Mouse (Mus musculus): Measurements from ENCODE around the gene Usp30. TPM values are rescaled to one million over a fixed set of nuclear protein-coding genes. Genes with fewer than 3 reads are reported as not detected.

Gene Usp30
- polyA plus RNA-seq (2015; fragmentation: Nextera tagmentation; extraction: Ambion mirVana): 9.1 and 9.3 TPM in 2 replicates

GRCm38 (mm10) chr5:114065161-114065560 is at the start of gene Usp30:
Gene Usp30, plus strand, starts transcription at chr5:114065461.
- no peak within 1 kb of the TSS for H3K4me2 ChIP-seq (ENCODE audit: low read depth, low read length)
- H3K9me3 ChIP-seq (ENCODE audit: control insufficient read depth, low read length): no peaks in the 10 kb centered on the region
- H3K36me3 ChIP-seq (ENCODE audit: control insufficient read depth, insufficient read depth, low read length): no peaks in the 10 kb centered on the region
- no peak within 1 kb of the TSS for H3K27ac ChIP-seq (ENCODE audit: low read length)
- H3K4me3 ChIP-seq (ENCODE audit: low read length): no peak within 1 kb of the TSS
- ATAC-seq: no peak
- H3K27me3 ChIP-seq (replicated peaks; ENCODE audit: control insufficient read depth, insufficient read depth, low read length): no peaks in the 10 kb centered on the region
- no peak within 1 kb of the TSS for H3K9ac ChIP-seq (ENCODE audit: low read depth, low read length)
- H3K4me1 ChIP-seq (ENCODE audit: control insufficient read depth, insufficient read depth, low read length): no peaks in the 10 kb centered on the region
- WGBS: 91% methylated on average over 6 of the region's 6 CpGs

- Histone ChIP-seq H3K4me2 (ENCODE audit: low read depth, low read length) (no peak overlapping the region), H3K36me3 (ENCODE audit: control insufficient read depth, insufficient read depth, low read length) (no peaks in the 10 kb centered on the region), H3K4me3 (ENCODE audit: low read length) (no peak overlapping the region), H3K27me3 (replicated peaks; ENCODE audit: control insufficient read depth, insufficient read depth, low read length) (no peaks in the 10 kb centered on the region), H3K27ac (ENCODE audit: low read length) (no peak overlapping the region), H3K4me1 (ENCODE audit: control insufficient read depth, insufficient read depth, low read length) (peaks cover 6% of the 10 kb centered on the region; the same call in 1 of the 2 replicates), H3K9me3 (ENCODE audit: control insufficient read depth, low read length) (no peaks in the 10 kb centered on the region), H3K9ac (ENCODE audit: low read depth, low read length) (no peak overlapping the region)
- WGBS: 53% methylated on average over 6 of the region's 6 CpGs
- no peak for ATAC-seq
Measured at GRCm38 (mm10) chr5:114024390-114024789, 40.9 kb upstream of the Usp30 start.

GRCm38 (mm10) chr5:114024885-114025284 is 40.4 kb upstream of the Usp30 start:
- no peak overlapping the region for H3K4me3 ChIP-seq (ENCODE audit: low read length)
- no peaks in the 10 kb centered on the region for H3K27me3 ChIP-seq (replicated peaks; ENCODE audit: control insufficient read depth, insufficient read depth, low read length)
- ATAC-seq: peak; percentile 53
- no peak overlapping the region for H3K27ac ChIP-seq (ENCODE audit: low read length)
- peaks cover 6% of the 10 kb centered on the region; the same call in 1 of the 2 replicates for H3K4me1 ChIP-seq (ENCODE audit: control insufficient read depth, insufficient read depth, low read length)
- no peaks in the 10 kb centered on the region for H3K36me3 ChIP-seq (ENCODE audit: control insufficient read depth, insufficient read depth, low read length)
- 11% methylated on average over 10 of the region's 10 CpGs for WGBS
- no peak overlapping the region for H3K4me2 ChIP-seq (ENCODE audit: low read depth, low read length)
- H3K9me3 ChIP-seq (ENCODE audit: control insufficient read depth, low read length): no peaks in the 10 kb centered on the region
- no peak overlapping the region for H3K9ac ChIP-seq (ENCODE audit: low read depth, low read length)

- no peaks in the 10 kb centered on the region for H3K27me3 ChIP-seq (replicated peaks; ENCODE audit: control insufficient read depth, insufficient read depth, low read length)
- WGBS: 86% methylated on average over 12 of the region's 12 CpGs
- H3K4me3 ChIP-seq (ENCODE audit: low read length): no peak overlapping the region
- H3K27ac ChIP-seq (ENCODE audit: low read length): no peak overlapping the region
- no peak overlapping the region for H3K4me2 ChIP-seq (ENCODE audit: low read depth, low read length)
- H3K9ac ChIP-seq (ENCODE audit: low read depth, low read length): no peak overlapping the region
- ATAC-seq: no peak
- H3K4me1 ChIP-seq (ENCODE audit: control insufficient read depth, insufficient read depth, low read length): peaks cover 6% of the 10 kb centered on the region; the same call in 1 of the 2 replicates
- H3K9me3 ChIP-seq (ENCODE audit: control insufficient read depth, low read length): no peaks in the 10 kb centered on the region
- H3K36me3 ChIP-seq (ENCODE audit: control insufficient read depth, insufficient read depth, low read length): no peaks in the 10 kb centered on the region
Measured at GRCm38 (mm10) chr5:114027217-114027944, 37.9 kb upstream of the Usp30 start.

- Histone ChIP-seq H3K27ac (ENCODE audit: low read length) (no peak overlapping the region), H3K9me3 (ENCODE audit: control insufficient read depth, low read length) (no peaks in the 10 kb centered on the region), H3K4me1 (ENCODE audit: control insufficient read depth, insufficient read depth, low read length) (peaks cover 6% of the 10 kb centered on the region; the same call in 1 of the 2 replicates), H3K27me3 (replicated peaks; ENCODE audit: control insufficient read depth, insufficient read depth, low read length) (no peaks in the 10 kb centered on the region), H3K9ac (ENCODE audit: low read depth, low read length) (no peak overlapping the region), H3K36me3 (ENCODE audit: control insufficient read depth, insufficient read depth, low read length) (no peaks in the 10 kb centered on the region), H3K4me2 (ENCODE audit: low read depth, low read length) (no peak overlapping the region), H3K4me3 (ENCODE audit: low read length) (no peak overlapping the region)
- 86% methylated on average over 12 of the region's 12 CpGs for WGBS
- no peak for ATAC-seq
Measured at GRCm38 (mm10) chr5:114028111-114028510, 37.1 kb upstream of the Usp30 start.

- H3K4me1 ChIP-seq (ENCODE audit: control insufficient read depth, insufficient read depth, low read length): no peaks in the 10 kb centered on the region
- H3K36me3 ChIP-seq (ENCODE audit: control insufficient read depth, insufficient read depth, low read length): no peaks in the 10 kb centered on the region
- no peaks in the 10 kb centered on the region for H3K27me3 ChIP-seq (replicated peaks; ENCODE audit: control insufficient read depth, insufficient read depth, low read length)
- ATAC-seq: no peak
- no peak overlapping the region for H3K4me2 ChIP-seq (ENCODE audit: low read depth, low read length)
- no peak overlapping the region for H3K9ac ChIP-seq (ENCODE audit: low read depth, low read length)
- no peak overlapping the region for H3K27ac ChIP-seq (ENCODE audit: low read length)
- H3K9me3 ChIP-seq (ENCODE audit: control insufficient read depth, low read length): no peaks in the 10 kb centered on the region
- no peak overlapping the region for H3K4me3 ChIP-seq (ENCODE audit: low read length)
- WGBS: 87% methylated on average over 12 of the region's 12 CpGs
Measured at GRCm38 (mm10) chr5:114030652-114031051, 34.6 kb upstream of the Usp30 start.

GRCm38 (mm10) chr5:114032161-114032763 is 33.0 kb upstream of the Usp30 start:
- no peak for ATAC-seq
- Histone ChIP-seq H3K4me1 (ENCODE audit: control insufficient read depth, insufficient read depth, low read length) (no peaks in the 10 kb centered on the region), H3K27ac (ENCODE audit: low read length) (no peak overlapping the region), H3K36me3 (ENCODE audit: control insufficient read depth, insufficient read depth, low read length) (no peaks in the 10 kb centered on the region), H3K27me3 (replicated peaks; ENCODE audit: control insufficient read depth, insufficient read depth, low read length) (no peaks in the 10 kb centered on the region), H3K4me3 (ENCODE audit: low read length) (no peak overlapping the region), H3K4me2 (ENCODE audit: low read depth, low read length) (no peak overlapping the region), H3K9me3 (ENCODE audit: control insufficient read depth, low read length) (no peaks in the 10 kb centered on the region), H3K9ac (ENCODE audit: low read depth, low read length) (no peak overlapping the region)
- 80% methylated on average over 3 of the region's 3 CpGs for WGBS

- H3K27ac ChIP-seq (ENCODE audit: low read length): no peak overlapping the region
- H3K9ac ChIP-seq (ENCODE audit: low read depth, low read length): no peak overlapping the region
- no peak for ATAC-seq
- no peaks in the 10 kb centered on the region for H3K36me3 ChIP-seq (ENCODE audit: control insufficient read depth, insufficient read depth, low read length)
- WGBS: 72% methylated on average over 7 of the region's 7 CpGs
- H3K4me1 ChIP-seq (ENCODE audit: control insufficient read depth, insufficient read depth, low read length): no peaks in the 10 kb centered on the region
- H3K4me2 ChIP-seq (ENCODE audit: low read depth, low read length): no peak overlapping the region
- no peaks in the 10 kb centered on the region for H3K27me3 ChIP-seq (replicated peaks; ENCODE audit: control insufficient read depth, insufficient read depth, low read length)
- H3K4me3 ChIP-seq (ENCODE audit: low read length): no peak overlapping the region
- H3K9me3 ChIP-seq (ENCODE audit: control insufficient read depth, low read length): no peaks in the 10 kb centered on the region
Measured at GRCm38 (mm10) chr5:114034393-114034792, 30.9 kb upstream of the Usp30 start.

GRCm38 (mm10) chr5:114035111-114035510 is 30.1 kb upstream of the Usp30 start:
- WGBS: 59% methylated on average over 10 of the region's 10 CpGs
- no peak for ATAC-seq
- no peaks in the 10 kb centered on the region for H3K36me3 ChIP-seq (ENCODE audit: control insufficient read depth, insufficient read depth, low read length)
- H3K9me3 ChIP-seq (ENCODE audit: control insufficient read depth, low read length): no peaks in the 10 kb centered on the region
- H3K27ac ChIP-seq (ENCODE audit: low read length): no peak overlapping the region
- no peak overlapping the region for H3K4me2 ChIP-seq (ENCODE audit: low read depth, low read length)
- H3K4me3 ChIP-seq (ENCODE audit: low read length): no peak overlapping the region
- H3K9ac ChIP-seq (ENCODE audit: low read depth, low read length): no peak overlapping the region
- no peaks in the 10 kb centered on the region for H3K27me3 ChIP-seq (replicated peaks; ENCODE audit: control insufficient read depth, insufficient read depth, low read length)
- H3K4me1 ChIP-seq (ENCODE audit: control insufficient read depth, insufficient read depth, low read length): no peaks in the 10 kb centered on the region
